12 mouse cellular contexts compared by ENCODE assay signal in genomic region chr11:60164450-60164849, GRCm38 (mm10). TPM values are rescaled to one million over a fixed set of nuclear protein-coding genes. Genes with fewer than 3 reads are reported as not detected.
DNase-seq lines count a peak whose midpoint lies in the region; ATAC-seq and TF ChIP-seq lines count a peak whose summit lies in the region.
"Had no signal": no experiment of that assay in that cellular context is flagged by ENCODE, and none has a peak within 500 bp of the region (broad histone marks: within the 10 kb centered on the region; RNA-seq: fewer than 3 reads in every experiment).

No protein-coding gene starts in this region.

- H3K36me3 ChIP-seq in heart, adult 2 months (ENCODE audit: control insufficient read depth, insufficient read depth, low read length): no peaks in the 10 kb centered on the region; the same call in 1 of the 2 replicates
- peaks cover 3% of the 10 kb centered on the region; the same call in 1 of the 2 replicates for H3K36me3 ChIP-seq in kidney, embryonic 16.5 days (ENCODE audit: insufficient read depth, low read length)
- H3K36me3 ChIP-seq in kidney, adult 2 months (ENCODE audit: control insufficient read depth, insufficient read depth, low read length): no peaks in the 10 kb centered on the region
- peaks cover 6% of the 10 kb centered on the region; the same call in 1 of the 2 replicates for H3K36me3 ChIP-seq in neural tube, embryonic 13.5 days

- H3K4me3 ChIP-seq in heart, adult 2 months: no peak overlapping the region
- H3K4me3 ChIP-seq in kidney, embryonic 16.5 days (ENCODE audit: low read length): no peak overlapping the region
- no peak overlapping the region for H3K4me3 ChIP-seq in kidney, adult 2 months (ENCODE audit: insufficient read depth, low read depth, low read length)
- H3K4me3 ChIP-seq in neural tube, embryonic 13.5 days: no peak overlapping the region
- H3K4me3 ChIP-seq: forebrain, embryonic 12.5 days had no signal

- H3K9ac ChIP-seq in heart, adult 2 months (ENCODE audit: low read depth, low read length): no peak overlapping the region
- no peak overlapping the region for H3K9ac ChIP-seq in kidney, embryonic 16.5 days (replicated peaks; ENCODE audit: low read length)
- no peak overlapping the region for H3K9ac ChIP-seq in neural tube, embryonic 13.5 days
- H3K9ac ChIP-seq: forebrain, embryonic 12.5 days had no signal

- DNase-seq in heart, adult 2 months: no peak
- no peak for DNase-seq in heart, postnatal 36 days
- no peak for DNase-seq in kidney, adult 2 months
- no peak for DNase-seq in neural tube, embryonic 10.5 days (ENCODE audit: extremely low spot score, low spot score)
- DNase-seq: cerebellum, adult 9-10 months; thymus, postnatal 36 days had no signal

- intact Hi-C loops in heart, adult 2 months (cut with DNase I): no loop called here
- intact Hi-C loops in heart, postnatal 36 days (cut with DNase I): no loop called here

- H3K79me2 ChIP-seq in heart, adult 2 months (replicated peaks; ENCODE audit: control insufficient read depth, insufficient read depth, low read length): peaks cover 3% of the 10 kb centered on the region; the same call in 1 of the 2 replicates

- TF ChIP-seq EP300 in heart, adult 2 months (IDR thresholded peaks at IDR 0.05; ENCODE audit: insufficient read depth, low read depth, low read length): 0 out of 2 replicates have a peak, but pooled peaks have one; percentile 26

- WGBS in heart, adult 2 months: 34% methylated on average over 6 of the region's 6 CpGs
- 55% methylated on average over 6 of the region's 6 CpGs for WGBS in kidney, embryonic 16.5 days
- WGBS in kidney, adult 2 months: 62% methylated on average over 6 of the region's 6 CpGs
- 90% methylated on average over 6 of the region's 6 CpGs for WGBS in neural tube, embryonic 13.5 days

- no peak overlapping the region for H3K27ac ChIP-seq in heart, adult 2 months
- peak overlapping the region; percentile 37; the same call in 1 of the 2 replicates for H3K27ac ChIP-seq in kidney, embryonic 16.5 days (ENCODE audit: low read length)
- no peak overlapping the region; the same call in 1 of the 2 replicates for H3K27ac ChIP-seq in kidney, adult 2 months (ENCODE audit: insufficient read depth, low read depth, low read length)
- peak overlapping the region; percentile 24; the same call in 1 of the 2 replicates for H3K27ac ChIP-seq in neural tube, embryonic 13.5 days (replicated peaks)
- H3K27ac ChIP-seq: forebrain, embryonic 12.5 days had no signal

- H3K9me3 ChIP-seq in kidney, embryonic 16.5 days (ENCODE audit: low read length): no peaks in the 10 kb centered on the region
- no peaks in the 10 kb centered on the region for H3K9me3 ChIP-seq in neural tube, embryonic 13.5 days
- H3K9me3 ChIP-seq: forebrain, embryonic 12.5 days; megakaryocyte, embryonic 14.5 days had no signal

- no peak for ATAC-seq in kidney, embryonic 16.5 days (ENCODE audit: low FRiP score, low TSS enrichment)
- ATAC-seq in neural tube, embryonic 13.5 days (ENCODE audit: low read depth): no peak
- ATAC-seq in inflammation-experienced regulatory T-cells, adult 6 months: no peak
- ATAC-seq: activated CD4-positive, CD25-positive, alpha-beta regulatory T cell, adult 4 months had no signal

- no peak for TF ChIP-seq POLR2A in heart, adult 2 months (IDR thresholded peaks at IDR 0.05; ENCODE audit: insufficient read depth, low read depth, low read length)
- TF ChIP-seq POLR2A in kidney, adult 2 months (IDR thresholded peaks at IDR 0.05; ENCODE audit: low read depth, low read length): no peak

- H3K27me3 ChIP-seq in heart, adult 2 months (ENCODE audit: control insufficient read depth, insufficient read depth, low read length): no peaks in the 10 kb centered on the region
- H3K27me3 ChIP-seq in kidney, embryonic 16.5 days (ENCODE audit: insufficient read depth, low read length): no peaks in the 10 kb centered on the region
- H3K27me3 ChIP-seq in kidney, adult 2 months (replicated peaks; ENCODE audit: control insufficient read depth, insufficient read depth, low read length): no peaks in the 10 kb centered on the region
- H3K27me3 ChIP-seq in neural tube, embryonic 13.5 days: no peaks in the 10 kb centered on the region
- H3K27me3 ChIP-seq: forebrain, embryonic 12.5 days; megakaryocyte, embryonic 14.5 days had no signal

- peaks cover 14% of the 10 kb centered on the region for H3K4me1 ChIP-seq in heart, adult 2 months (ENCODE audit: control insufficient read depth, insufficient read depth, low read length)
- H3K4me1 ChIP-seq in kidney, embryonic 16.5 days (ENCODE audit: insufficient read depth, low read length): peaks cover 51% of the 10 kb centered on the region
- H3K4me1 ChIP-seq in kidney, adult 2 months (ENCODE audit: control insufficient read depth, insufficient read depth, low read length): no peaks in the 10 kb centered on the region
- peaks cover 86% of the 10 kb centered on the region for H3K4me1 ChIP-seq in neural tube, embryonic 13.5 days (replicated peaks)

- TF ChIP-seq CTCF in heart, adult 2 months (IDR thresholded peaks at IDR 0.05): no peak
- TF ChIP-seq CTCF in kidney, adult 2 months (conservative IDR thresholded peaks at IDR 0.05; ENCODE audit: insufficient read depth, insufficient read length, low read depth, low read length): no peak

- no peak overlapping the region for H3K4me2 ChIP-seq in kidney, embryonic 16.5 days (replicated peaks; ENCODE audit: low read depth, low read length)
- H3K4me2 ChIP-seq in neural tube, embryonic 13.5 days: no peak overlapping the region
- H3K4me2 ChIP-seq: forebrain, embryonic 12.5 days had no signal

RNA-seq across cellular contexts. Expression of gene Srebf1, which starts 57.9 kb away (rescaled TPM):
- total RNA-seq in heart, adult 2 months (2021): 10 to 100 TPM; 25.3 to 35.4 TPM
- 42.6 and 54.0 TPM in 2 replicates for polyA plus RNA-seq in heart, adult 2 months (2012; rRNA removed)
- 10 to 100 TPM; 28.9 to 39.5 TPM for total RNA-seq in heart, postnatal 36 days (2021)
- polyA plus RNA-seq in kidney, embryonic 16.5 days (2015; fragmentation: Nextera tagmentation; extraction: Ambion mirVana): 51.3 and 62.2 TPM in 2 replicates
- polyA plus RNA-seq in kidney, adult 2 months (2012; rRNA removed): 89.1 and 123 TPM in 2 replicates
- polyA plus RNA-seq in neural tube, embryonic 13.5 days (2015; fragmentation: Nextera tagmentation; extraction: Ambion mirVana): 30.6 and 38.5 TPM in 2 replicates
- 10 to 100 TPM; 21.7 to 26.7 (median 24.3) TPM for polyA plus RNA-seq in inflammation-experienced regulatory T-cells, adult 6 months (2017; shearing (Covaris generic))

RNA-seq across cellular contexts. Expression of gene Rai1, which starts 59.6 kb away (rescaled TPM):
- total RNA-seq in heart, adult 2 months (2021): 10 to 100 TPM; 21.8 to 26.5 TPM
- 15.8 and 20.0 TPM in 2 replicates for polyA plus RNA-seq in heart, adult 2 months (2012; rRNA removed)
- total RNA-seq in heart, postnatal 36 days (2021): 10 to 100 TPM; 24.2 to 24.5 TPM
- polyA plus RNA-seq in kidney, embryonic 16.5 days (2015; fragmentation: Nextera tagmentation; extraction: Ambion mirVana): 21.5 and 24.0 TPM in 2 replicates
- polyA plus RNA-seq in kidney, adult 2 months (2012; rRNA removed): 26.1 and 29.2 TPM in 2 replicates
- 29.9 and 30.0 TPM in 2 replicates for polyA plus RNA-seq in neural tube, embryonic 13.5 days (2015; fragmentation: Nextera tagmentation; extraction: Ambion mirVana)
- polyA plus RNA-seq in inflammation-experienced regulatory T-cells, adult 6 months (2017; shearing (Covaris generic)): 10 to 100 TPM in 2 of 3 experiments, 1 to 10 TPM in 1; 5.6 to 12.2 (median 12.1) TPM

Comparison
In these comparisons a context has a peak if more than half of its experiments do, and no peak if none do; other contexts are left out.
1. H3K27ac ChIP-seq: peak in kidney, embryonic 16.5 days (single experiment) and neural tube, embryonic 13.5 days (single experiment); none in heart, adult 2 months (single experiment) and kidney, adult 2 months (single experiment).